Mouse (Mus musculus) 3134 (cell line): Measurements from ENCODE around the gene C1qtnf4.
"Not testable (repeated sequence)": the region's sequence is repeated elsewhere in the genome, so short reads cannot be mapped to it uniquely, and the experiment has no call there.

Experiments used
- DNase-seq: peaks from one replicate; pipeline ENCODE4 v3.0.0-alpha.2; 2011; ENCODE audit warnings: low spot score; ENCODE audit not compliant: insufficient read length; ENCODE audit errors: extremely low read depth

Gene C1qtnf4

DNA sequence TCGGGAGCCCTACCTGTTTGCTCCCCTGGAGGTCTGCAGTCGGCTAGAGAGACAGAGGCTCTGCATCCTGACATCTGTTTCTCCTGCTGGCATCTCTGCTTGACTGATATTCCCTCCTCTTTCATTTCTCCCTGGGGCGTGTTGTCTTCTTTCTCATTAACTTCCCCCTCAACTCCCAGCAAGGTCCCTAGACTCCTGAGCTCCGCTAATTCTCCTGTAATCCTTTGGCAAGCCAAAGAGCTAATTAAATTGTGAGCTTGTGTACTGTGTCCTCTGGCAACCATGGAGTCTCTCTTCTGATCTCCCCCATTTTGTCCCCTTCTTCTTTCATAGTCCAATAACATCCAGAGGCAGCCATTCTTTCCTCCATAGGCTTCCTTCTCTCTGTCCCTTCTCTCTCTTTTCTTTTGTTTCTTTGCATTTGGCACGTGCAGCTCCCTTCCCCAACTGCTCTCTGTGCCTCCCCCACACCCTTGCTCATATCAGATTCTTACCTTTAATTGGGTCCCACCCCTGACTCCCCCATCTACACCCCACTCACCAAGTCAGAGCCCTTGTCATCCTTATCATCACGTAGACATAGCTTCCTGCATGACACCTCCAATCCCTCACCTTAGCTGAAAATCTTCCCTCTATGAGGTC is 5.4 kb upstream of the C1qtnf4 start:
- DNase-seq, result no peak

DNA sequence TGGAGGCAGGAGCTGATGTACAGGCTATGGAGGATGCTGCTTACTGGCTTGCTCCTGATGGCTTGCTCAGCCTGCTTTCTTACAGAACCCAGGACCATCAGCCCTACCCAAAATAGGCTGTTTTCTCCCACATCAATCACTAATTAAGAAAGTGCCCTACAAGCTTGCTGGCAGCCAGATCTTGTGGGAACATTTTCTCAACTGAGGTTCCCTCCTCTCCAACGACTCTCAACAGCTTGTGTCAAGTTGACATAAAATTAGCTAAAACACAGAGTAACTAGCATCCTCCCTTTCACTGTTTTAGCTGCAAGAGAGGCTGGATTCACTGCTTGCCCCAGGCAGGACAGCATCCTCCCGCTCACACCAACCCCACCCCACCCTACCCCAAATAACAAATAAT is 3.8 kb upstream of the C1qtnf4 start:
- DNase-seq, result no peak

DNA sequence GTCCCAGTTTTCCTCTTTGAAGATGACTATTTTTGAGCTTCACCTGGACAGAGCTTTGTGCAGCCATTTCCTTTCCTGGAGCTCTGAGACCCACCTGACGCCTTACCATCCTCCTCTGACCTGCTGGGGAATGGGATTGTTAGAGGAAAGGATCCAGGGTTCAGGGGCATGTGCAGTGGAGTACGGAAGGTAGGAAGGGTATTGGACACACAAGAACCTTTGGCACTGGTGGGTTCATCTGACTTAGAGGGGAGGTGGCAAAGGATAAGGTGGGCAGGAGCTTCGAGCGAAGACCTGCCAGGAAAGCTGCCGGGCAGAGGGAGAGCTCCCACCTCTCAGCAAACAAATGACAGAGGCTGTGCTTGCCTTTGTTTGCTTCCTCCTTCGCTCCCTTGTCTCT is 776 bp downstream of the C1qtnf4 start:
- no peak for DNase-seq

DNA sequence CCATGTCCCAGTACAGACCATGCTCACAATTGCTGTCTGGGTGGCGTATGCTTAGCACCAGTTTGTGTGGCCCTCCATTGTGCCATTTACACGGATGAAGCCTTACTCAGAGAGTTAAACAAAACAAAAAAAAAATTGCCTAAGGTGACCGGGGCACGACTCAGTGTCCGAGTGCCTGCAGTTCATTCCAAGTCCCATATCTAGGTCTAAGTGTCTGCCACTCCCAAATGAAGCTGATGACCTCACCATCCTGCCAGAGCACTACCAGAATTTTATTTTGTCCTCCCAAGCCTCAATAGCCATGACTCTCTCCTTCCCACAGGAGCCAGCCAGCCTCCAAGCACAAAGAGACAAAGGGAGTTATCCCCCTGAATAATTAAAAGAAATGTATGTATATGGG is 2.0 kb downstream of the C1qtnf4 start:
- DNase-seq, result no peak

DNA sequence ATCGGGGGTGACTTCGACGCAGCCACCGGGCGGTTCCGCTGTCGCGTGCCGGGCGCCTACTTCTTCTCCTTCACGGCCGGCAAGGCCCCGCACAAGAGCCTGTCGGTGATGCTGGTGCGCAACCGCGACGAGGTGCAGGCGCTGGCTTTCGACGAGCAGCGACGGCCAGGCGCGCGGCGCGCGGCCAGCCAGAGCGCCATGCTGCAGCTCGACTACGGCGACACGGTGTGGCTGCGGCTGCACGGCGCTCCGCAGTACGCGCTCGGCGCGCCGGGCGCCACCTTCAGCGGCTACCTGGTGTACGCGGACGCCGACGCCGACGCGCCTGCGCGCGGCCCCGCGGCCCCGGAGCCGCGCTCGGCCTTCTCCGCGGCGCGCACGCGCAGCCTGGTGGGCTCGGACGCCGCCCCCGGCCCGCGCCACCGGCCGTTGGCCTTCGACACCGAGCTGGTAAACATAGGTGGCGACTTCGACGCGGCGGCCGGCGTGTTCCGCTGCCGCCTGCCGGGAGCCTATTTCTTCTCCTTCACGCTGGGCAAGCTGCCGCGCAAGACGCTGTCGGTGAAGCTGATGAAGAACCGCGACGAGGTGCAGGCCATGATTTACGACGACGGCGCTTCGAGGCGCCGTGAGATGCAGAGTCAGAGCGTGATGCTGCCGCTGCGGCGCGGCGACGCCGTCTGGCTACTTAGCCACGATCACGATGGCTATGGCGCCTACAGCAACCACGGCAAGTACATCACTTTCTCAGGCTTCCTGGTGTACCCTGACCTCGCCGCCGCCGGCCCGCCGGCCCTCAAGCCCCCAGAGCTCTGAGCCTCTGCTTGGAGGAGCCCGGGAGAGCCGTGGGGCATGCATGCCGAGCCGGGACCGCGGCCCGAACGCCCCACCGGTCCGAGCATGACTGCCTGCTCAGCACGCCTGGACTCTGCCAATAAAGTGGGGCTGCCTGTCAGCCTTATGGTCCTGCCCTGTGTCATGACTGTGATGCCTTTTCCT is 4.2 kb downstream of the C1qtnf4 start:
- DNase-seq, result no peak

DNA sequence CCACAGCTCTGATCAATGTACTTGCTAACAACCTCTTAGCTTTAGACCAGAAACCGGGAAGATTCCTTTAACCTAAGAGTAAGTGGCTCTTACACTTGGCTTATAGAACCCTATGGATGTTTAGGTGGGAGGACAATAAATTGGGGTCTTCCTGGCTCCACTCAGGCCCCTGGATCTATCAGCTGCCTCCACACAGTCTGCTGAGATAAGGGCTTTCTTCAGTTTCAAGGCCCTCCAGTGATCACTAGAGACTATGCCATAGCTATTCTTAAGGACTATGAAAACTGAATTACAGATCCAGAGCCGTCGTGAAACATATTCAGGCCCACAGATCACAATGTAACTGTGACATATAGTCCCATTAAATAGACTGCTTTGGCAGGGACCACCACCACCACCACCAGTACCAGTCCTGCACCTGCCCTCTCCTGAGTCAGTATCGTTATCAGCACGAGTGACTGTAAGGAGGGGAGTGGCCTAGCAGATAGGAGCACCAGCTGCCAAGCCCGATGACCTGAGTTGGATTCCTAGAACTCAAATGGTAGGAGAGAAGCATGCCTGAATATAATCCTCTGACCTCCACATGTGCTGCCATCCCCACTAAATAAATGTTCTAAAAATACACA is 8.1 kb downstream of the C1qtnf4 start:
- DNase-seq, result no peak

DNA sequence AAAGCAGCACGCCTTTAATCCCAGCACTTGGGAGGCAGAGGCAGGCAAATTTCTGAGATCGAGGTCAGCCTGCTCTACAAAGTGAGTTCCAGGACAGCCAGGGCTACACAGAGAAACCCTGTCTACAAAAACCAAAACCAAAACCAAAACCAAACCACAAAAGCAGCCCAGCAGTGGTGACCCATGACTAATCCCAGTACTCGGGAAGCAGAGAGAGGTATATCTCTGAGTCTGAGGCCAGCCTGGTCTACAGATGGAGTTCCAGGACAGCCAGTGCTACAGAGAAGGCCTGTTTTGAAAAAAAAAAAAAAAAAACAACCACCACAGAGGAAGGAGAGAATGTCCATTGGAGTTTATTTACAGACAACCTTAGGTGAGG is 8.6 kb downstream of the C1qtnf4 start:
- DNase-seq, result not testable (repeated sequence)

DNA sequence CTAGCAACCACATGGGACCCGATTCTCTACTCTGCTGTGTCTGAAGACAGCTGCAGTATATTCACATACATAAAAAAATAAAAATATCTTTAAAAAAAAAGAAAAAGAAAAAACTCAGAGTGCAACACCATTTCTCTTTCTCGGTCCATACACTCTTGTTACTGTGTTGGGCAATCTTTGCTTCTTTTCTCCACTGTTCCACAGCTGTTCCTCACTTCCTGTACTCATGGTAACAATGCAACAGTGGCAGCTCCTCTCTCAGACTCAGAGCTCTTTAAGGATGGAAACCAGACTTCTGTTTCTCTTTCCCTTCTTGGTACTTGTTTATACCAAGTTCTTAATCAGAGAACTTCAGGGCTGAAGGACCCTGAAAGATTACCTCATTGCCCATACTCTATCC is 17.7 kb downstream of the C1qtnf4 start:
- DNase-seq, result no peak

DNA sequence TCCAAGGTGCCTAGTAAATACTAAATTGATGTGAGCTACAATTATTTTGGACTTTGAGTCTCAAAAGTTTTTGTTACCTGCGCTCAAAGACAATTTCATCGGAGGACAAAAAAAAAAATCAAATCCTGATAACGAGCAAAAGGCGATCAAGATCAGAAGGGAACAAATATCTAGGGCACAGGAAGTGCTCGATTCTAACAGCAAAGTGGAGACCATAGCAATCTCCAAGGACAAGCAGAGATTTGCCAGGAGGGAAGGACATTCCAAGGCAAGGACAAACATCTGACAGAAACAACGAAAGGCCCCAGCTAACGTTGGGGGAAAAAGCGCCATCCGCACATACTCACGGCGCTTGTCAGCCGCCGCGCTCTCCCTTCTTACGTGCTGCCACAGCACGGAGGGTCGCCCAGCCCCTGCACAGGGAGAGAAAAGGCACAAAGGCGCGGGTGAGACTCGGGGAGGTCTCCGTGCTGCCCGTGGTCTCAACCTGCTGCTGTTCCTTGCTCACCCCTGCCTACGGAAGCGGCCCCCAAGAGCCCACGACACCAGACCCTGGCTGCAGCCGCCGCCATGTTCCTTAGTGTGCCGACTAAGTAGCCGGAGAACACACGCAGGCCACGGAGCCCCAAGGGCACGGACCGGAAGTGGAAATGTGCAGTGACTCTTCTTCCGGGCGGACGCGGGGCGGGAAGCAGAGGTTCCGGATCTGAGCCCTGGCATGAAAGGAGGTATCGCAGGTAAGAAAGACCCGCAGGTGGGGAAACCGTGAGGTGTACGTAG is 18.6 kb downstream of the C1qtnf4 start, which contains the start of the genes Kbtbd4 and Ndufs3:
Gene Kbtbd4 (plus strand): TSS at position 665 of the 780 bp plus-strand sequence.
Gene Ndufs3 (minus strand): TSS at position 752 of the 780 bp plus-strand sequence.
- DNase-seq, result peak; percentile 89

DNA sequence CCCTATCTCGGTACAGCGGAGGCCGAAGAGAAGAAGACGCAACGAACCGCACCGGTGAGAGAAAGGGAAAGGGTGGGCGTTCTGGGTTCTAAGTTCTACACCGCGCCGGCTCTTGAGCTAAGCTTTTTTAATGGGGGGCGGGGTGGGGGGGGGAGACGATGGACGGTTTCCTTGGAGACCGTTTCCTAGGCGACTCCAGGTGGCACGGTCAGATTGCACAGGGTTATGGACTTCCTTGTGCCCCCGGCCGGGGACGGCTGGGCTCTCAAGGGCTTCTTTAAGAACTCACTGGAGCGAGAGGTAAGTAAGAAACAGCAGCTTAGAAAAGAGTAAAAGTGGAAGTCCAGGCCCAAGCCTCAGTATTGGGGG is 19.2 kb downstream of the C1qtnf4 start:
- DNase-seq, result no peak

DNA sequence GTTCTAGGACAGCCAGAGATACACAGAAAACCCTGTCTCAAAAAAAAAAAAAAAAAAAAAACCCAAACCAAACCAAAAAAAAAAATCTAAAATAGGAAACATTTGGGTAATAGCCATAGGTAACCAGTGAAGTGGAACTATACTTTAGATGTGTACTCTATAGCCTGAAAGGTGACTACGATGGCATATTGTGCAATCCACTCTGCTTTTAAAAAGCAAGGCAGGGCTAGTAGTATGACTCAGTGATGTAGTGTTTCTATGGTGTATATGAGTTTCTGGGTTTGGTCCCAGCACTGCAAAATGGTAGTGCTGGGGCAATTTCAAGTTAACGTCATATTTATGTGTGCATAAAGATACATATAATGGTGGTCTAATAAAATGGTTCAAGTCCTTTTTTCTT is 21.1 kb downstream of the C1qtnf4 start:
- no peak for DNase-seq

DNA sequence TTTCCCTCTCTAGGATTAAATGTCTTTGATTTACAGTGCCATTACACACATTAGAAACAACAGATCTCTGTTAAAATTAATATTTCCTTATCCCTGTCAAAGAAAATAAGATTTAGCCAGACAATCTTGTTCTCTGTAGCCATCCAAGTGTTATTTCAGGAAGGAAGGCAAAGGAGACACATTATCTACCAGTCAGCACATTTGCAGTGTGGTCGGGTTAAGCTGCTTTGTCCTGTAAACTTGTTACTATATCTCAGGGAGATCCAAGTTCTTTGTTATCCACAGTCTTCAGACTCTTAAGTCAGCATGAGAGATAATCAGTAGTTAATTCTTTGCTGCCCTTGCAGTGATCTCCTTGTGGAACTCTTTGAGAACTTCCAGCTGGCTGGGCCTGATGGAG is 25.2 kb downstream of the C1qtnf4 start:
- no peak for DNase-seq

DNA sequence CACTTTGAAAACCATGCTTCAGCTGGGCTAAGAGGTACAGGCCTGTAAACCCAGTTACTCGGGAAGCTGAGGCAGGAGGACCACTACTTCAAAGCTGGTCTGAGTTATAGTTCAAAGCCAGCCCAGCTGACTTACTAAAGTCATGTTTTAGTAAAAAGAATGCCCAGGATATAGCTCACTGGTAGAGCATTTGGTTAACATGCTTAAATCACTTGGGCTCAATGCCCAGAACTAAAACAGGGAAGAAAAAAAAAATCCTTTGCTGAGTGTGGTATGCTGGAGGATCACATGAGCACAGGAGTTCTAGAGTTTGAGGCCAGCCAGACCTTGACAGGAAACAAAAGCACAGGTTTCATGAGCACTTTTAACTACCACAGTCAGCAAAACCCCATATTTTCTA is 26.0 kb downstream of the C1qtnf4 start:
- DNase-seq, result no peak

DNA sequence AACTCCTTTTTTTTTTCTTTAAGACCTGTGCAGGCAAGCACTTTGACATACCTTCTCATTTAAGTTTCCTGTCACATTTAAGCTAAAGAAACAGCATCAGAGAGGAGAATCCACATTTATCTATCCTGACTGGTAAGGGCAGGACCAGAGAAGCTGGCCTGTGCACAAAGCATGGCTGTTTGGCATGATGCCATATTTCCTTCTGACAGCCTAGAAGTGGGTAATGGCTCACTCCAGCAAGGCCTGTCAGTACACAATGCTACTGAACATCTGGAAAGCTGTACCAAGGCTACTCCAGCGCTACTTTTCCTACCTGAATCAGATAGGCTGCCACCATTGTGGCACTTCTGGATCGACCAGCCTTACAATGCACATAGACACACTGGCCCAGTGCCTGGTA is 28.0 kb downstream of the C1qtnf4 start:
- no peak for DNase-seq

DNA sequence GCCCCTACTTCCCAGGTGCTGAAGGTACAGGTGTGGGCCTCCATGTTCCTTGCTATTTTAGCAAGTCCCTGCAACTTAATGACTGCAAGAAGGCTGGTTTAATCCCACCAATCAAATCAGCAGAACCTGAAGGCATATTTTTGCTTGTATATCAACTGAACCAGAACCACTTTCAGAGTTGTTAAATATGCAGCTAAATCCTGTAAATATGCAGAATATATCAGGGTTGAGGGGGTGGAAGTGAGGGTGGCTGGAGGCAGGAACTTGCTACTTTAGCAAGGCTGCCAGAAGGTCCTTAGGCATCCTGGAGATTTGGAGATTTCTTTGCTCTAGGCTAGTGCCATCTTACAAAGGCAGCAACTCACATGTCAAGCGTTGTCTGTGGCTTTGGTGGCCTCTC is 29.9 kb downstream of the C1qtnf4 start:
- DNase-seq, result no peak

DNA sequence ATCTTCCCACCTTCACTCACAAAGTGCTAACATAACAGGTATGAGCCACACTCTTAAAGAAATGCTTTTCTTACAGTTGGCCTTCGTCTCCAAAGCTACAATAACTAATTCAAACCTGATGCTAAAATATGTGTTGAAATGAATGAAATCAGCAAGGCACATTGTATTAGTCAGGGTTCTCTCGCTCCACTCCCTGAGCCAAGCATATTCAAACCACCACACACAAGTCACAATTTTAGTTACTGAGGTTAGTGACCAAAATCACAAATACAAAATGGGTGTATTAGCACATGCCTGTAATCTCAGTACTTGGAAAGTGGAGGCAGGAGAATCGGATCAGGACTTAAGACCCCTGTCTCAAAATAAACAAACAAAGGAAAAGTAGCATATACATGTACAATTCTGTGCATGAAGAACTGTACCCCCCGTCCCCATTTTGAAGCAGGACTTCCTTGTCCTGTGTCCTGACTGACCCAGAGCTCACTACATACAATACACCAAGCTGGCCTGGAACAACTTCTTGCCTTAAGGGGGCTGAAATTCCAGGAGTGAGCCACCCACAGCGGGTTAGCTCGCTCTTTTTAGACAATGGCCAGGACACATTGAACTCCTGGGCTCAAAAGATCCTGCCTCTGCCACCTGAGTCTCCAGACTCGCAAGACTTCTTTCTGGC is 31.0 kb downstream of the C1qtnf4 start:
- peak; percentile 25 for DNase-seq

DNA sequence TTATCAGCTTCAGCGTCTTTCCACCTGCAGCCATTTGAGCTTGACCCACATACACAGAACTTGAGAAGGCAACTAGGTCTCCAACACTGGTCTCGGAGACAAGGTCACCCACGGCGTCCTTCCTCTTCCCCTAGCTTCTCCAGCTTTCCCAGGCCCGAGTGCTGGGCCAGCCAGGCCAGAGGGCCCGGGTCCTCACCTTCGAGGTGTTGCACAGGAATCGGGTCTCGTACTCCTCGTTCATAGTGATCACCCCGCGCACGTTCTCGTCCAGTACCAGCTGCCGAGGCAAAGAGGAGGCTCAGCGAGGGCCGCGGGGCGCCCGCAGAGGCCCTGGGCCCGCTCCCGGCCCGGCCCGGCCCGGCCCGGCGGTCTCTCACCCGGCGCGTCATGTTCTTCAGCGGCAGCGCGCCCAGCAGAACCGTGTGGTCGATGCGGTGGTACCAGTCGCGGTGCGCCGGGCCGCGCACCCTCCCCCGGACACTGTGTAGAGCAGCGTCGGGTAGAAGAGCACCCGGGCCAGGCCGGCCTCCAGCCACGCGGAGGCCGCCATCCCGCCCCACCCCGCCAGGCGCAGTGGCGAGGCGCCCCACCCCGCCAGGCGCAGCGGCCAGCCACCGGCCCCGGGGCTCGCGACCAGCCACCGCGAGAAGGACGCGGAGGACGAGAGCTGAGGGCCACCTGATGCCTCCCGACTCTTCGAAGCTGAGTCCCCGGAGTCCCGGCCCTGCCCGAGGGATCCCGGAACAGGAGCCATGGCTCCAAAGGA is 31.8 kb downstream of the C1qtnf4 start:
- peak; percentile 84 for DNase-seq

DNA sequence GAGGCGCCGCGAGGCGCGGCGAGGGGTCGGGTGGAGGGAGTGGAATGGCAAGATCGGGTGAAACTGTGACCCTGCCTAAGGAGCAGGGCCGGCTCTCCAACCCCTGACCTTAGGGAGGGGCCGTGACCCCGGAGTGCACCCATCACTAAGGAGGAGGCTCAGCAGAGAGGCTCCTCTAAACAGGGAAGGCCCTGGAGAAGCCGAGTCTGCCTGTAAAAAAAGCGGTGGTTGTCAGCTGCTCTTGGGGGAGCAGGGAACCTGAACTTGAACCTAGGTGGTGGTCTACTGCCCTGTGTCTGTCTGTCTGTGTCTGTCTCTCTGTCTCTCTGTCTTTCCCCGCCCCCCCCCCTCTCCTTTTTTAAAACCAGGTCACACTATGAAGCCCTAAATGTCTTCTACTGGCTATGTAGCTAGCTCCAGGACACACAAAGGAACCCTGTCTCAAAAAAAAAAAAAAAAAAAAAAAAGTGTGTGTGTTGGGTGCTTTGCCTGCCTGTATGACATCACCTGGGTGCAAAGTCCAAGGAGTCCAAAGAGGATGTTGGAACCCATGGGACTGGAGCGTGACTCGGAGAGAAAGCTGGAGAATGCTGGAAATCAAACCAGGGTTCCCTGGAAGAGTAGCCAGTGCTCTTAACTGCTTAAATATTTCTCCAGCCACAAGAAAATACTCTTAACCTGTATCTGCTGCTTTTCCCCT is 32.5 kb downstream of the C1qtnf4 start:
- DNase-seq, result no peak

DNA sequence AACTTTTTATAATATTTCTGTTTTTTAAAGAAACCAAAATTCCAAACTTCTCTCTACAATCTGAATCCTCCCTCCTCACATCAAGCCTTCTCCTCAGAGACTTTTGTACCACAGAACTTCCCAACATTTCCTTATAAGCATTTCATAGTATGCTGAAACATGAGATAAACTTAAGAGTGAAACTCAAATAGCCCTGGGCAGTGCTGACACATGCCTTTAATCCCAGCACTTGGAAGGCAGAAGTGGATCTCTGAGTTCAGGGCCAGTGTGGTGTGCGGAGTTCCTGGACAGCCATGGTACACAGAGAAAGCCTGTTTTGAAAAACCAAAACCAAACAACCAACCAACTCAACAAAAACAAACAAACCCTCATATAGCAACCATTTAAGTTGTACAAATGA is 35.5 kb downstream of the C1qtnf4 start:
- no peak for DNase-seq
